Comparison of ENCODE assay signal across 19 mouse cellular contexts in the genomic region with DNA sequence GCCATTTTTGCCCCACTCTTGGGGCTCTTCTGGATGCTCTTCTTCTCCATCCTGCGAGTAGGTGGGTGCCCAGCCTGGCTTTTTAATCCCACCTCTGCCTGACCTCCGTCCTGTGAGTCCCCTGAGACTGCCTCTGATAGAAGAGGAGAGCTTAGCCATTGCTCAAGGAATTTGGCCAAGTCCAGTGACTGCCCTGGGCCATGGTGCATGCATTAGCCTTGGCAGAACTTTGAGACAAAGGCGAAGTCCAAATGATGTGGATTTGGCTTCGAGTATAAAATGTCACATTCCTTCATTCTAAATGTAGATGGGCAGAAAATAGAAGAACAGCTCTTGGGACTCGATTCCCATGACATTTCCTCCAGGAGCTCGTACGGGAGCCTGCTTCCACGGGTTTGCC.
"Had no signal": no experiment of that assay in that cellular context is flagged by ENCODE, and none has a peak within 500 bp of the region (broad histone marks: within the 10 kb centered on the region; RNA-seq: fewer than 3 reads in every experiment).

No protein-coding gene starts in this region.

- ATAC-seq: midbrain, embryonic 16.5 days had no signal

- DNase-seq: lung, adult 18-20 months; lung, embryonic 14.5 days; lung, postnatal 10 days; midbrain, embryonic 14.5 days; retina, postnatal 1 day; right cerebral cortex, adult 18-20 months; right cerebral cortex, postnatal 25 days; right cerebral cortex, postnatal 4 days; spleen, adult 18-20 months; thymus, adult 18-20 months; thymus, postnatal 14 days; thymus, postnatal 36 days had no signal

- H3K27ac ChIP-seq: macrophage; neural tube, embryonic 13.5 days; neural tube, embryonic 15.5 days had no signal

- H3K9ac ChIP-seq: lung, embryonic 14.5 days; neural tube, embryonic 13.5 days; neural tube, embryonic 15.5 days had no signal

- H3K4me2 ChIP-seq: lung, embryonic 14.5 days; midbrain, embryonic 11.5 days; neural tube, embryonic 13.5 days; neural tube, embryonic 15.5 days had no signal

- H3K9me3 ChIP-seq: megakaryocyte, embryonic 14.5 days; neural tube, embryonic 13.5 days; neural tube, embryonic 15.5 days had no signal

- H3K4me3 ChIP-seq: megakaryocyte, embryonic 14.5 days; myocyte; neural tube, embryonic 13.5 days; neural tube, embryonic 15.5 days had no signal

- H3K4me1 ChIP-seq: megakaryocyte, embryonic 14.5 days; neural tube, embryonic 13.5 days; neural tube, embryonic 15.5 days had no signal

- H3K27me3 ChIP-seq: neural tube, embryonic 13.5 days; neural tube, embryonic 15.5 days had no signal
